Mouse (Mus musculus) kidney, adult 2 months (tissue): Measurements from ENCODE around the gene Zfp36l1.

Source experiments
- CTCF ChIP-seq: fragments of 200-500 bp; conservative IDR thresholded peaks from 2 replicates; pipeline ENCODE4 v1.5.1; 2011; ENCODE audit warnings: low read depth, mild to moderate bottlenecking, control low read depth, low read length, moderate library complexity, mixed read lengths; ENCODE audit not compliant: insufficient read depth, insufficient read length
- POLR2A ChIP-seq: fragments of 200-500 bp; IDR thresholded peaks from one replicate; pipeline ENCODE4 v1.6.1; 2011; ENCODE audit warnings: low read depth, low read length, control low read depth

GRCm38 (mm10) chr12:80081440-80081839 is 31.4 kb downstream of the Zfp36l1 start:
- TF ChIP-seq CTCF (no peak), POLR2A (no peak)
